Mouse (Mus musculus) lung, postnatal 0 days (tissue): ENCODE data around the gene Prkcb. TPM values are rescaled to one million over a fixed set of nuclear protein-coding genes. Genes with fewer than 3 reads are reported as not detected.

ENCODE experiments used
- ATAC-seq: fragments of 200-750 bp; cut with Nextera tagmentation; 2 replicates; pipeline ENCODE4 v1.8.0; 2017; ENCODE audit warnings: moderate library complexity
- DNase-seq: peaks from one replicate; pipeline ENCODE4 v3.0.0-alpha.2; 2016; ENCODE audit warnings: low spot score
- H3K27ac ChIP-seq: fragments of 300-500 bp; sonication (generic); 2 replicates; pipeline ENCODE4 v1.5.1; 2014; ENCODE audit warnings: antibody characterized with exemption, mild to moderate bottlenecking, low read length, mixed read lengths
- H3K27me3 ChIP-seq: fragments of 300-500 bp; sonication (generic); replicated peaks from 2 replicates; pipeline ENCODE4 v1.6.1; 2014; ENCODE audit warnings: low read length, mixed read lengths; ENCODE audit not compliant: insufficient read depth
- H3K36me3 ChIP-seq: fragments of 300-500 bp; sonication (generic); 2 replicates; pipeline ENCODE4 v1.6.1; 2014; ENCODE audit warnings: low read length, mixed read lengths; ENCODE audit not compliant: insufficient read depth
- H3K4me1 ChIP-seq: fragments of 300-500 bp; sonication (generic); 2 replicates; pipeline ENCODE4 v1.6.1; 2014; ENCODE audit warnings: antibody characterized with exemption, low read depth, low read length, mixed read lengths; ENCODE audit not compliant: insufficient read depth
- H3K4me2 ChIP-seq: fragments of 300-500 bp; sonication (generic); replicated peaks from 2 replicates; pipeline ENCODE4 v1.6.1; 2014; ENCODE audit warnings: low read depth, mild to moderate bottlenecking, low read length, moderate library complexity, mixed read lengths
- H3K4me3 ChIP-seq: fragments of 300-500 bp; sonication (generic); 2 replicates; pipeline ENCODE4 v1.5.1; 2014; ENCODE audit warnings: low read depth, low read length
- H3K9ac ChIP-seq: fragments of 300-500 bp; sonication (generic); replicated peaks from 2 replicates; pipeline ENCODE4 v1.6.1; 2014; ENCODE audit warnings: low read depth, mild to moderate bottlenecking
- H3K9me3 ChIP-seq: fragments of 300-500 bp; sonication (generic); 2 replicates; pipeline ENCODE4 v1.6.1; 2016; ENCODE audit warnings: low read length, mixed read lengths
- CTCF ChIP-seq: IDR thresholded peaks from 2 replicates; pipeline ENCODE4 v1.5.1; 2016; ENCODE audit warnings: antibody characterized with exemption, mild to moderate bottlenecking
- EP300 ChIP-seq: IDR thresholded peaks from 2 replicates; pipeline ENCODE4 v1.6.1; 2016; ENCODE audit warnings: antibody characterized with exemption, mild to moderate bottlenecking, control low read depth
- WGBS: fragments of 180-500 bp; shearing (Covaris S2); extraction: QIAGEN DNeasy Blood & Tissue Kit; methylation state at CpG from one replicate; pipeline ENCODE4 v1.1.7; 2014; 5-methylcytosine and 5-hydroxymethylcytosine counted together
- polyA plus RNA-seq: library from polyadenylated mRNA; unstranded; fragments of >200 nt; fragmentation: Nextera tagmentation; extraction: Ambion mirVana; gene quantifications from 2 replicates; pipeline ENCODE4 v1.2.1, GENCODE M21; 2015

The Prkcb gene
- polyA plus RNA-seq, 1 experiment from 2014 or later: 2.3 TPM

DNA sequence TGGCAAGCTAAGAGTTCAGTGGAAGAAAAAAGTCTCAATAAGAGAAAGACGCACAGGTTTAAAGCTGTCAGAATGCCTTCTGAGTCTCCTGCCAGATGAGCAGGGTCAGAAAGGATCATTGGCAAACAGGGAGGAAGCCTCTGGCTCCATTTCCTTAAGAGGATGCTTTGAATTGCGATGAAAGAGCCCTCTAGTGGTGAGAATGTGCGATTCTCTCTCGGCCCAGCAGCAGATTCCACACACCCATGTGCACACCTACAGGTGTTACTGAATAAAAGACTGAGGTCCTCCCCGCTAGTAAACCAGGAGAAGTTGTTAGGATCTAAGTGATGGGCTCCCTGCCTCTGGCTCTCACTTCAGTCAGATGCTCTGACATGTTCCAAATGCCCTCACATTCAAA lies 379.4 kb downstream of the Prkcb start:
- 24% methylated on average over 5 of the region's 5 CpGs for WGBS
- Histone ChIP-seq H3K4me1 (no peaks in the 10 kb centered on the region), H3K36me3 (no peaks in the 10 kb centered on the region), H3K4me2 (no peak overlapping the region), H3K9ac (no peak overlapping the region), H3K27ac (no peak overlapping the region), H3K27me3 (0 out of 2 replicates have a peak, but pooled peaks cover 7% of the 10 kb centered on the region), H3K9me3 (no peaks in the 10 kb centered on the region), H3K4me3 (no peak overlapping the region)
- ATAC-seq (no peak), DNase-seq (peak; percentile 7)
- TF ChIP-seq CTCF: peak; percentile 63
- no peak for TF ChIP-seq EP300

DNA sequence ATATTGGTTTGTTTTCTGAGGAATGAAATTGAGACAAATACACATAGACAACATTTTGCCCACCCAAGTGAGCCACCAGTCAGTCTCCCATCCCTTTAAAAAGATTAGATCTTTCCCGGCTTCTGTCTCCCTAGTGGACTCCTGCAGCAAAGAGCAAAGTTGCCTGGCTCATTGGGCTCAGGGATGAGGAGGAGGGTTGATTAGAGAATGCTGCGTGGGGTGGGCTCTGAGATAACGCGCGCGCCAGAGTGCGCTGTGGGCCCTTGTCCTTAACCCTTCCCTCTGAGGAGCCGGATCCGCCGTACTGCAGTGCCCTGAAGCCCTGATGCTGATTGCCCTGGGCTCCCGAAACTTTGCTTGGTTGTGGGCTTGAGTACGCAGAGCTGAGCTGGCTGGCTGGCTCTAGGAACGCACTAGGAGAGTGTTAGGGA lies 381.9 kb downstream of the Prkcb start, which contains the start of gene Cacng3:
TSS of gene Cacng3 (plus strand) at position 51 of the 431 bp plus-strand sequence.
- H3K27me3 ChIP-seq: 0 out of 2 replicates have a peak, but pooled peaks cover 7% of the 10 kb centered on the region
- 17% methylated on average over 13 of the region's 13 CpGs for WGBS
- TF ChIP-seq EP300: no peak
- no peak for TF ChIP-seq CTCF
- H3K9ac ChIP-seq: no peak within 1 kb of the TSS
- H3K9me3 ChIP-seq: no peaks in the 10 kb centered on the region
- H3K4me1 ChIP-seq: no peaks in the 10 kb centered on the region
- no peak for ATAC-seq
- H3K4me3 ChIP-seq: no peak within 1 kb of the TSS
- no peak within 1 kb of the TSS for H3K4me2 ChIP-seq
- no peak for DNase-seq
- no peak within 1 kb of the TSS for H3K27ac ChIP-seq
- no peaks in the 10 kb centered on the region for H3K36me3 ChIP-seq

DNA sequence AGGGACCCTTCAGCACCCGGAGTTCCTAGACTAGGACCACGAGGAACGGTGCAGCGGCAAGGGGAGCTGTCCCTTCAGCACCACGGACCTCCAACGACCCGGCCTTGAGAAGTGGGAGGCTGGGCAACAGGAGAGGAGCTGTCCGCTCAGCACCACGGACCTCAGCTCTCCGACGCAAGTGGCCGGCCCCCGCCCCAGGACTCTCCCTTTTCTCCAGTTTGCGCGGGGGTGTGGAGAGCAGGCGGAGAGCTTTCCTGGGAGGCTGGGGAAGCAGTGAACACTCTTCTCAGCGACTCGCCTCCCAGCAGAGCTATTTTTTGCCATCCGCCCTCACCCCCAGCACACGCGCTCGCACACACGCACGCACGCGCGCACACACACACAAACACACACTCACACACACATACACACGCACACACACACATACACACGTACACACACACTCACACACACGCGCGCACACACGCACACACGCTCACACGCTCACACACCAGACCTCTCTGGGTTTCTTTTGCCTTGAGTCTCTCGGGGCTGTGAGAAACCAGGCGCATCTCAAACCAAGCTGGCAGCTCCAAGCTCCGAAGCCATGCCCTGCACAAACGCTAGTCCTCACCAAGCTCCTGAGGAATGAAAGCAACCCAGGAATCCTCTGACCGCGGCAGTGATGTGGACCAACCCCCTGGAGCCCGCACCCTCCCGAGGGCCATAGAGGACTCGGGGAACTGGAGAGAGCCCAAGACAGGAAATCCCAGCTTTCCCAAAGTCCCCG lies 382.5 kb downstream of the Prkcb start:
- TF ChIP-seq CTCF: no peak
- TF ChIP-seq EP300: no peak
- Histone ChIP-seq H3K27me3 (0 out of 2 replicates have a peak, but pooled peaks cover 7% of the 10 kb centered on the region), H3K36me3 (no peaks in the 10 kb centered on the region), H3K9ac (no peak overlapping the region), H3K4me2 (no peak overlapping the region), H3K4me1 (no peaks in the 10 kb centered on the region), H3K27ac (no peak overlapping the region), H3K9me3 (no peaks in the 10 kb centered on the region), H3K4me3 (no peak overlapping the region)
- peak; percentile 92 for ATAC-seq
- WGBS: 11% methylated on average over 35 of the region's 45 CpGs
- DNase-seq: peak; percentile 96

DNA sequence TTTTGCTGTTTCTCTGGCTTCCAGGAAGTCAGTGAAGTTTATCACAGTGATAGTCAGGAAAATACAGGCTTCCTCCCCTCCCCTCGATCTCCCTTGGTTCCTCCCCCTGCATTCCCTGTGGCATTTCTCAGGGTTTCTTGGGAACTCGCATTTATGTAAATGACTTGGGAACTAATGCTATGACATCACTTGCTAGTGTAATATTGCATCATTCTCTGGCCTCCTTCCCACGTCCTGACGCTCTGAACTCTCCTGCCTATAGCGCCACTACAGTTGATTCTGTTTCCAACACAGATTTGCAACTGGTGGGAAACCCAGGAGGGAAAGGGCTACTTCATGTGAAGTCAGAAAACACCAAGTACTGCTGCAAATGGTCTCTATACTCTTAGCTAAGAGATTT lies 384.4 kb downstream of the Prkcb start:
- no peaks in the 10 kb centered on the region for H3K9me3 ChIP-seq
- DNase-seq (no peak), ATAC-seq (no peak)
- no peak for TF ChIP-seq CTCF
- no peak for TF ChIP-seq EP300
- 0 out of 2 replicates have a peak, but pooled peaks cover 7% of the 10 kb centered on the region for H3K27me3 ChIP-seq
- 41% methylated on average over 5 of the region's 5 CpGs for WGBS
- H3K36me3 ChIP-seq: no peaks in the 10 kb centered on the region
- H3K4me3 ChIP-seq: no peak overlapping the region
- no peak overlapping the region for H3K4me2 ChIP-seq
- no peak overlapping the region for H3K27ac ChIP-seq
- H3K4me1 ChIP-seq: no peaks in the 10 kb centered on the region
- H3K9ac ChIP-seq: no peak overlapping the region

DNA sequence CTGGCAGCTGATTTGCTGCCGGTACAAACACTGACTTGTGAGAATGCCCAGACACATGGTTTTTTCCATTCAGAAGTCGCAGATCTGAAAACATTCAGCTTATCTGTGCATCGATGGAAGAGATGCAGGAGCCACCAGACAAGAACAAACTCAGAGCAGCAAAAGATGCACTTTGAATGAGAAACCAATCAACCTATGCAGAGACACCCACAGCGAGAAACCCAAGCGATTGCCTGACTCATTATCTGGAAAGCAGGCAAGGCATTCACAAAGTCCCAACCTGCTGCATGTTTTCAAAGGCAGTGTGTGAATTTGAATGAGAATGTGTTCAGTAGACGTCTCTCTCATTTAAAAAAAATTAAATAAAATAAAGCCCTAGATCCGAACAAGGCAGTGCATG lies 386.7 kb downstream of the Prkcb start:
- H3K27ac ChIP-seq: no peak overlapping the region
- 80% methylated on average over 7 of the region's 7 CpGs for WGBS
- TF ChIP-seq CTCF (no peak), EP300 (no peak)
- no peak overlapping the region for H3K9ac ChIP-seq
- ATAC-seq (no peak), DNase-seq (no peak)
- no peak overlapping the region for H3K4me2 ChIP-seq
- 0 out of 2 replicates have a peak, but pooled peaks cover 7% of the 10 kb centered on the region for H3K27me3 ChIP-seq
- no peaks in the 10 kb centered on the region for H3K36me3 ChIP-seq
- H3K9me3 ChIP-seq: no peaks in the 10 kb centered on the region
- no peak overlapping the region for H3K4me3 ChIP-seq
- H3K4me1 ChIP-seq: no peaks in the 10 kb centered on the region

Other genes with a start within 250 kb of the Prkcb start
- 19.0 and 23.4 TPM in 2 replicates for gene Ubfd1, start 221.6 kb upstream of the Prkcb start, polyA plus RNA-seq
- 5.2 and 6.0 TPM in 2 replicates for gene Ears2, start 221.5 kb upstream of the Prkcb start, polyA plus RNA-seq
- 344 and 362 TPM in 2 replicates for gene Ndufab1, start 186.9 kb upstream of the Prkcb start, polyA plus RNA-seq
- gene Palb2, start 155.8 kb upstream of the Prkcb start, polyA plus RNA-seq: 2.6 and 2.9 TPM in 2 replicates
- 72.9 and 79.2 TPM in 2 replicates for gene Dctn5, start 155.7 kb upstream of the Prkcb start, polyA plus RNA-seq
- gene Plk1, start 129.3 kb upstream of the Prkcb start, polyA plus RNA-seq: 4.6 and 6.5 TPM in 2 replicates
- gene Ern2, start 102.5 kb upstream of the Prkcb start, polyA plus RNA-seq: 0.21 TPM in 2 replicates
- 2.0 TPM in 2 replicates for gene Chp2, start 69.3 kb upstream of the Prkcb start, polyA plus RNA-seq